Mouse (Mus musculus) neural tube, embryonic 15.5 days (tissue): ENCODE data around the gene Arid5b. TPM values are rescaled to one million over a fixed set of nuclear protein-coding genes. Genes with fewer than 3 reads are reported as not detected.

Experiments used
- ATAC-seq: fragments of 200-750 bp; cut with Nextera tagmentation; 2 replicates; pipeline ENCODE4 v1.8.0; 2017; ENCODE audit warnings: mild to moderate bottlenecking, moderate TSS enrichment, moderate library complexity; ENCODE audit not compliant: low FRiP score
- H3K27ac ChIP-seq: fragments of 300-500 bp; sonication (generic); replicated peaks from 2 replicates; pipeline ENCODE4 v1.5.1; 2015; ENCODE audit warnings: mild to moderate bottlenecking, inconsistent platforms
- H3K27me3 ChIP-seq: fragments of 300-500 bp; sonication (generic); replicated peaks from 2 replicates; pipeline ENCODE4 v1.6.1; 2015; ENCODE audit warnings: inconsistent platforms
- H3K36me3 ChIP-seq: fragments of 300-500 bp; sonication (generic); 2 replicates; pipeline ENCODE4 v1.6.1; 2015; ENCODE audit warnings: inconsistent platforms
- H3K4me1 ChIP-seq: fragments of 300-500 bp; sonication (generic); 2 replicates; pipeline ENCODE4 v1.6.1; 2015; ENCODE audit warnings: inconsistent platforms
- H3K4me2 ChIP-seq: fragments of 300-500 bp; sonication (generic); 2 replicates; pipeline ENCODE4 v1.6.1; 2015; ENCODE audit warnings: inconsistent platforms, mild to moderate bottlenecking, moderate library complexity
- H3K4me3 ChIP-seq: fragments of 300-500 bp; sonication (generic); replicated peaks from 2 replicates; pipeline ENCODE4 v1.5.1; 2015; ENCODE audit warnings: mild to moderate bottlenecking, inconsistent platforms
- H3K9ac ChIP-seq: fragments of 300-500 bp; sonication (generic); replicated peaks from 2 replicates; pipeline ENCODE4 v1.6.1; 2015; ENCODE audit warnings: mild to moderate bottlenecking, inconsistent platforms
- H3K9me3 ChIP-seq: fragments of 300-500 bp; sonication (generic); replicated peaks from 2 replicates; pipeline ENCODE4 v1.6.1; 2016; ENCODE audit warnings: inconsistent platforms
- WGBS: fragments of 180-500 bp; shearing (Covaris S2); methylation state at CpG from one replicate; pipeline ENCODE4 v1.1.7; 2015; ENCODE audit warnings: mixed read lengths; 5-methylcytosine and 5-hydroxymethylcytosine counted together
- polyA plus RNA-seq: library from polyadenylated mRNA; unstranded; fragments of >200 nt; fragmentation: Nextera tagmentation; extraction: Ambion mirVana; gene quantifications from 2 replicates; pipeline ENCODE4 v1.2.1, GENCODE M21; 2015

Gene Arid5b
- polyA plus RNA-seq, 1 experiment from 2014 or later, result 18.4 TPM

DNA sequence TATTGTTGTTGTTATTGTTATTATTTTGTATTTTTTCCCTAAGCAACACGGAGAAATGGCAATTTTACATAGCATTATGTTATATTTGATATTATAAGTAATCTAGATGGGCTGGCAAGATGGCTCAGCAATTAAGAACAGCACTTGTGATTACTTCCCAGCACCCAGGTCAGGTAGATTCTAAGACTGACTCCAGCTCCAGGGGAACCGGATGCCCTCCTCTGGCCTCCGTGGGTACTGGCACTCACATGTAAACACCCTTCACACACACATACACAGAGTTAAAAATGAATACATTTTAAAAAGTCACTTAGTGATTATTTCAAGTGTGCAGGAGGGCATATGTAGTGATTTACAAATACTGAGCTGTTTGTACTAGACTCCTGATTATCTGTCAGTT, 190.8 kb downstream of the Arid5b start:
- ATAC-seq, result no peak
- no peak overlapping the region for H3K4me3 ChIP-seq
- no peak overlapping the region for H3K4me2 ChIP-seq
- H3K27me3 ChIP-seq, result no peaks in the 10 kb centered on the region
- no peaks in the 10 kb centered on the region for H3K36me3 ChIP-seq
- H3K27ac ChIP-seq, result no peak overlapping the region
- no peaks in the 10 kb centered on the region for H3K4me1 ChIP-seq
- H3K9me3 ChIP-seq, result no peaks in the 10 kb centered on the region
- no peak overlapping the region for H3K9ac ChIP-seq
- 81% methylated on average over 3 of the region's 3 CpGs for WGBS

DNA sequence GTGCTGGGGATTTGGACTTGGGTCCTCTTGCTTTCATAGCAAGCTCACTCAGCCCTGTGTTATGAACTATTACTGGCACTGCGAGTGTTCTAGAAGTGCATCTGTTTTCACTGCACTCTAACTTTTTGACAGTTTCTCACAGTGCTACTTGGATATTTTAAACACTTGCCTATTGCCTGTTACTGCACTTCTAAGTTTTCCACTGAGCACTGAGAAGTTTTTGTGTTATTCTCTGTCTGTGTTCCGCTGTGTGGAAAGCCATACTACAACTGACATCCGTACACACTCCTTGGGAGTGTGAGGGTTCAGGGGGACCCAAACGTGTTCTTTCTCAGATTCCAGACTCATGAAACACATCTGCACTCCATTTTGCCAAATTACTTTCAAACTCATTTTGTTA, 191.6 kb downstream of the Arid5b start:
- Histone ChIP-seq H3K27ac (no peak overlapping the region), H3K9ac (no peak overlapping the region), H3K9me3 (no peaks in the 10 kb centered on the region), H3K27me3 (no peaks in the 10 kb centered on the region), H3K4me3 (no peak overlapping the region), H3K4me2 (no peak overlapping the region), H3K4me1 (no peaks in the 10 kb centered on the region), H3K36me3 (no peaks in the 10 kb centered on the region)
- ATAC-seq, result no peak
- WGBS, result 86% methylated on average over 4 of the region's 4 CpGs

DNA sequence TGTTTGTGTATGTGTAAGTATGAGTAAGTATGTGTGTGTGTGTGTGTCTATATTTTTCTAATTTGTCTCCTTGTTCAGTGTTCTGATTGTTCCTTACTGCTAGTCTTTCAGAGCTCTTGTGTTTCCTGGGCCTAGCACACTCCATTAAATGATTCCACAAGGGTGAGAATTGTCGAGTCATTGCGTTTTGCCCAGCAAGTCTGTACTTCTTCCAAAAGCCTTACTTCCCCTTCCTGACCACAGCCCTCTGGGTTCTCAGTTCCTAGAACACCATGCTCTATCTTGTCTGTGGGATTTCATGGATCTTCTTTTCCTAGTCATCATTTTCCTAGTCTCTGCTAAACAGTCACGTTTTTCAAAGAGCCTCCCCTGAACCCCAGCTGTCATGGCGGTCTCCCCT, 193.0 kb downstream of the Arid5b start:
- Histone ChIP-seq H3K4me2 (no peak overlapping the region), H3K4me3 (no peak overlapping the region), H3K27me3 (no peaks in the 10 kb centered on the region), H3K27ac (no peak overlapping the region), H3K9ac (no peak overlapping the region), H3K36me3 (no peaks in the 10 kb centered on the region), H3K4me1 (no peaks in the 10 kb centered on the region), H3K9me3 (no peaks in the 10 kb centered on the region)
- 81% methylated on average over 4 of the region's 4 CpGs for WGBS
- no peak for ATAC-seq

DNA sequence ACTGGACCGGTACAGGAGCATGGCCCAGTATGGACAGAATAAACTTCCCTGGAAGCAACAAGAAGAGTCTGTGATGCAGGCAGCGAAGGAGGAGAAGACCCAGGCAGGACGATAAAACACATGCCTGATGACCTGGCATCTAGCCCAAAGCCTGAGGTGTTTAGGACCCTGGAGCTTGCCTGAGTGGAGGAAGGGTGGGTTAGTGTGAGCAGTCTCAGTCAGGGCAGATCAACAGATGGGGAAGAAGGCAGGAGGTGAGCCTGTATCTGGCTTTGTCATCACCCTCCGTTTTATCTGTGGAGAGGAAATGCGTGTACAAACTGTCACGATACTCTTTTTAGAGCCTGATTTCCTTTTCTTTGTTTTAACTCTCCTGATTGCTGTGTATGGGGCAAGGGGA, 196.8 kb downstream of the Arid5b start:
- H3K27ac ChIP-seq, result no peak overlapping the region
- no peak for ATAC-seq
- no peak overlapping the region for H3K4me2 ChIP-seq
- WGBS, result 67% methylated on average over 6 of the region's 6 CpGs
- H3K27me3 ChIP-seq, result no peaks in the 10 kb centered on the region
- no peaks in the 10 kb centered on the region for H3K9me3 ChIP-seq
- H3K36me3 ChIP-seq, result no peaks in the 10 kb centered on the region
- H3K4me1 ChIP-seq, result no peaks in the 10 kb centered on the region
- H3K4me3 ChIP-seq, result no peak overlapping the region
- H3K9ac ChIP-seq, result no peak overlapping the region

DNA sequence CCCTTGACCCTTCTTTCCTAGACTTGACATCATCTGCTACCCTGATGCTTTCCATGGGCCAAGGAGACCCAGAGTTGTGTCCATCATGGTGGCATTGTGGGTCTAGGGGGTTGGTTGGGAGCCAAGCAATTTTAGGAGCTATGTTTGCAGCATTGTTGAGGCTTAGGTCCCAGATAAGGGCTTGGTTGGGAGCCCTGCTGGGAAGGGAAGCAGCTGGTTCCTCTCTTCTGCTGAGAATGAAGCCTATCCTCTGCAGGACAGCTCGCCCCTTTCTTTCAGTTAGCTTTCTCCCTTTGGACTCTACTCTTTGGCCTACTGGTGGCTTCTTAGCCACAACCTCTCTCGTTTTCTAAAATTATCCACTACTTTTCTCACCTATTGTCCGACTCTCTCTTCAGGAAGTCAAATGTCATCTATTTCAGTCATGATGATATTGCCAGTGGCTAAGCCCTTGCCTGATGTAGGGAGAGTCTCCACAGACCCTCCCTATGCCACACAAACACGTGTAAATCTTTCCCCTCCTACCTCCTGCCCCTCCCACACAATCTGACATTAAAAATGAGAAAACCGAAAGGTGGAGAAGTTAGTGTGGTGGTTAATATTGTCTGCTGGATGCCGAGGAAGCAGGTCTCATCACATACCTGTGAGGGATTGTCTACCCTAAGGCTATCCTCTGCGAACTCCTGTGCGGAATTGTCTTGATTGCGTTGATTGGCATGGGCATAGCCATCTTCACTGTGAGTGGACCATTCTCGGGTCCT, 198.4 kb downstream of the Arid5b start:
- no peak for ATAC-seq
- no peaks in the 10 kb centered on the region for H3K36me3 ChIP-seq
- H3K4me2 ChIP-seq, result no peak overlapping the region
- no peaks in the 10 kb centered on the region for H3K9me3 ChIP-seq
- no peak overlapping the region for H3K4me3 ChIP-seq
- H3K4me1 ChIP-seq, result no peaks in the 10 kb centered on the region
- H3K27me3 ChIP-seq, result no peaks in the 10 kb centered on the region
- H3K9ac ChIP-seq, result no peak overlapping the region
- H3K27ac ChIP-seq, result no peak overlapping the region
- 88% methylated on average over 10 of the region's 10 CpGs for WGBS

DNA sequence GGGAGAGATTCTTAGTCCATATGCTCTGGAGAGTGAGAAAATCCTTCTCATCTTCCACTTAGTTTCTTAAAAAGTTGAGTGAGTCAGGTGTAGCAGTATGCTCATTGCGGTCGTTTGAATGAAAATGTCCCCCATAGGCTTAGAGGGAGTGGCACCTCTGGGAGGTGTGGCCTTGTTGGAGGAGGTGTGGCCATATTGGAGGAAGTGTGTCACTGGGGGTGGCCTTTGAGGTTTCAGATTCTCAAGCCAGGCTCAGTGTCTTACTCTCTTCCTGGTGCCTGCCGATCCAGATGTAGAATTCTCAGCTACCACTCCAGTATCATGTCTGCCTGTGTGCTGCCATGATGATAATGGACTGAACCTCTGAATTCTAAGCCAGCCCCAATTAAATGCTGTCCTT, 199.8 kb downstream of the Arid5b start:
- Histone ChIP-seq H3K36me3 (no peaks in the 10 kb centered on the region), H3K4me1 (no peaks in the 10 kb centered on the region), H3K27me3 (no peaks in the 10 kb centered on the region), H3K4me3 (no peak overlapping the region), H3K9me3 (no peaks in the 10 kb centered on the region), H3K4me2 (no peak overlapping the region), H3K9ac (no peak overlapping the region), H3K27ac (no peak overlapping the region)
- 98% methylated on average over 3 of the region's 3 CpGs for WGBS
- ATAC-seq, result no peak

DNA sequence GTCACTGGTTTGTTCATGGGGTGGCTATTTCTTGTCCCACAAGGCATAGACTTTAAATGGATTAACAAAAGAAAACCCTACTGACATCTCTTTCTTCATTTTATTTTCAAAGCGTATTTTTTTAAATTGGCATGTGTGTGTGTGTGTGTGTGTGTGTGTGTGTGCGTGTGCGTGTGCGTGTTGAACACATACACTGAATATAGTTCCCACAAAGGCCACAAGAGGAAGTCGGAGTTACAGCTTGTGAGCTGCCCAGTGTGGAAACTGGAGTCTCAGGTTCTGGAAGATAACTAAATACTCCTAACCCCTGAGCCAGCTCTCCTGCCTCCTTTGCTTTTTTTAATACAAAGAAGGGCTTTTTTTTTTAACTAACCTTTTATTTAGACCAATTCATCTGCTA, 203.4 kb downstream of the Arid5b start:
- WGBS, result 92% methylated on average over 5 of the region's 5 CpGs
- no peak overlapping the region for H3K27ac ChIP-seq

DNA sequence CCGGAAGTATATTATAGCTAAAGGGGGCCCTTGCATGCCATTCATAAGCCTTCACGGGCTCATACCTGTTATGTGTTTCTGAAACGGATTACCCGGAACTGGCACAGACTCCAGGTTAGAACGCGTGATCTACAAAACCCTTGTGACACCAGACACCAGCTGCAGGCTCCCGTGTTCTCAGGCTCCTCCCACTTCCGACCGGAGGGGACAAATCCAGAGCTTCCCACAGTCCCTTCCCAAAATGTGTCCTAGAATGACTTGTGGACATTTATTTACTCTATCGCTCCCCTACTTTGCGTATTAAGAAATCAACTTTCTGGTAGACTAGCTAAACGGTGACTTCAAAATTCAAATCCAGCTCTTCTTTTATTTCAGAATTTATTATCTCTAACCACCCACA, 204.2 kb downstream of the Arid5b start:
- Histone ChIP-seq H3K4me1 (no peaks in the 10 kb centered on the region), H3K9ac (no peak overlapping the region), H3K4me3 (no peak overlapping the region), H3K27ac (no peak overlapping the region), H3K4me2 (no peak overlapping the region), H3K36me3 (no peaks in the 10 kb centered on the region), H3K27me3 (no peaks in the 10 kb centered on the region), H3K9me3 (no peaks in the 10 kb centered on the region)
- 93% methylated on average over 12 of the region's 12 CpGs for WGBS
- ATAC-seq, result no peak

More for the DNA sequence above, 203.4 kb downstream of the Arid5b start:
- Histone ChIP-seq H3K4me3 (no peak overlapping the region), H3K36me3 (no peaks in the 10 kb centered on the region), H3K9ac (no peak overlapping the region), H3K27me3 (no peaks in the 10 kb centered on the region), H3K4me2 (no peak overlapping the region), H3K4me1 (no peaks in the 10 kb centered on the region), H3K9me3 (no peaks in the 10 kb centered on the region)
- ATAC-seq, result no peak

DNA sequence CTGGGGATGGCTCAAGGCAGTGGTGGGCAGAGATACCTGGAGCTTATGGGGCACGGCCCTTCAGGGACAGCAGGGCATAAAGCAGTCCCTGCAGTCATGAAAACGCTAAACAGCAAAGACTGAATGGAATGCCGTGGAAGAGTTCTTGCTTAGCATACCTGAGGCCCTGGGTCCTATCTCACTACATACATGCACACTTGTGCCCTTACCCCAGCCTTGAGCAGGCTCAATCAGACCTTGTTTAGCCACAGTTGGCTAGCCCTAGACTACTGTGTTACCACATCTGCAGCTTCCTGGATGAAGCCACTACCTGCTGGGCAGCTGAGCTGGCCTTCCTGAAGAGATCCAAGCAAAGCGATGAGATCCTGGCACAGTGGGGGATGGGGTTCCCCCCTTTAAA, 205.9 kb downstream of the Arid5b start:
- no peak overlapping the region for H3K27ac ChIP-seq
- H3K4me3 ChIP-seq, result no peak overlapping the region
- no peak overlapping the region for H3K9ac ChIP-seq
- no peaks in the 10 kb centered on the region for H3K9me3 ChIP-seq
- WGBS, result 88% methylated on average over 4 of the region's 4 CpGs
- no peak overlapping the region for H3K4me2 ChIP-seq
- no peaks in the 10 kb centered on the region for H3K27me3 ChIP-seq
- no peaks in the 10 kb centered on the region for H3K36me3 ChIP-seq
- no peaks in the 10 kb centered on the region for H3K4me1 ChIP-seq
- no peak for ATAC-seq

DNA sequence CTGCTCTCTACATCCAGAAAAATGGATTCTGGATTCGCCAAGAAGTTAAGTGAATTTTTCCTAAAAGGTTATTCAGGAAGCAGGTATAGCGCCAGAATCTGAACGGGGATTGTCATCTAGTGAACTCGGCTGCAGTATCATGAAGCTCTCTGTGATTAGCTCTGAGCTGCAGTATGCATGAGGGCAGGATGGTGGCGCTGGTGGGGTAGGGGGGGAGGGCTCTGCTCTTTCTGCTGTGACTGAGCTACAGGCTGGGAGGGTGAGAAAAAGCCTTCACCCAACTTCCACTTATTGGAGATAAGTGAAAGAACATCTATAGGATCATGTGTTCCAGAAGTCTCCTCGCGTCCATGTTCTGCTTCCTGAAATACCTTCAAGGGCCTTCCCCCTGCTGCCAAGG, 207.5 kb downstream of the Arid5b start:
- no peaks in the 10 kb centered on the region for H3K36me3 ChIP-seq
- H3K4me3 ChIP-seq, result no peak overlapping the region
- no peak overlapping the region for H3K27ac ChIP-seq
- no peaks in the 10 kb centered on the region for H3K9me3 ChIP-seq
- H3K4me2 ChIP-seq, result no peak overlapping the region
- 87% methylated on average over 7 of the region's 7 CpGs for WGBS
- no peak for ATAC-seq
- no peaks in the 10 kb centered on the region for H3K27me3 ChIP-seq
- no peak overlapping the region for H3K9ac ChIP-seq
- no peaks in the 10 kb centered on the region for H3K4me1 ChIP-seq

DNA sequence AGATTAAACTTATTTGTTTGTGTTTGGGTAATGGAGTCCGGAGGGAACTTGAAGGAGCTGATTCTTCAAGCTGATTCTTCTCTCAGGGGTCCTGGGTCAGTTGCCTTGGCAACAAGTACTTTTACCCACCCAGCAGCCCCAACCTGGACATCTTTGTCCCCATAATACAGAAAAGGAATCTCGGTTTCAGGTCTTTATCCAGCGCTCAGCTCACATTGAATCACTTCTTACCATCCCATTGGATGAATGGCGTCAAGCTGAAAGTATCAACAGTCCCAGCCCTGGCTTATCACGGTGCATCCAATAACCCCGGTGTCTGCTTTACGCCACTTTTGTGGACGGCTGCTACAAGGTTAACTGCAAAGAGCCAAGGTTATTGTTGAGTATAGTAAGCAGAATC, 210.1 kb downstream of the Arid5b start:
- H3K27me3 ChIP-seq, result no peaks in the 10 kb centered on the region
- no peak for ATAC-seq

DNA sequence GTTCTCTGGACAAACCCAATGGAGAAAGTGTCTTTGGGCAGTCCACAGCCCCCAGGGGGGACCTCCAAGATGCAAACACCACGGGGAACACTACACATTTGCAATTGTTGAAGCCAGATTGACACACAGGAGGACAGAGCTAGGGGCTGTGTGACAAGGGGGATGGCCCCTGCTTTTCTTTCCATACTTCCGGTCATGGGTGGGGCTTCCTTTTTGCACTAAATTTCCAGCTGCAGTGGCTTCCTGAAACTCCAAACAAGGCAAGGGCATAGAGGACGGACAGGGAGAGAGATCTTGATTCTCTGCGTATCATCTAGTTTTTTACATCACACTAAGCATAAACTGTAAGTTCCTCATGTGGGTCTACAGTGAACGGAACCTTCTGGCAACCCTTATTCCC, 210.6 kb downstream of the Arid5b start:
- Histone ChIP-seq H3K27ac (no peak overlapping the region), H3K4me2 (no peak overlapping the region)

More for the DNA sequence above, 210.1 kb downstream of the Arid5b start:
- WGBS, result 84% methylated on average over 8 of the region's 8 CpGs
- Histone ChIP-seq H3K4me1 (peaks cover 13% of the 10 kb centered on the region; the same call in 1 of the 2 replicates), H3K4me2 (no peak overlapping the region), H3K27ac (no peak overlapping the region), H3K4me3 (no peak overlapping the region), H3K9ac (no peak overlapping the region), H3K9me3 (no peaks in the 10 kb centered on the region), H3K36me3 (no peaks in the 10 kb centered on the region)

More for the DNA sequence above, 210.6 kb downstream of the Arid5b start:
- Histone ChIP-seq H3K4me1 (peaks cover 13% of the 10 kb centered on the region; the same call in 1 of the 2 replicates), H3K9me3 (no peaks in the 10 kb centered on the region), H3K27me3 (no peaks in the 10 kb centered on the region), H3K36me3 (no peaks in the 10 kb centered on the region), H3K4me3 (no peak overlapping the region), H3K9ac (no peak overlapping the region)
- 80% methylated on average over 5 of the region's 5 CpGs for WGBS
- no peak for ATAC-seq
